Mouse (Mus musculus): ENCODE data around the gene Prmt9.

Prmt9 gene

GRCm38 (mm10) chr8:77534358-77534992 lies 14.7 kb upstream of the Prmt9 start:
- DNase-seq (ENCODE audit: low spot score), result no peak

GRCm38 (mm10) chr8:77535026-77535595 lies 14.1 kb upstream of the Prmt9 start:
- DNase-seq (ENCODE audit: low spot score), result peak; percentile 54

- no peak for DNase-seq (ENCODE audit: low spot score)
These were observed 12.4 kb upstream of the Prmt9 start for GRCm38 (mm10) chr8:77536821-77537220.

GRCm38 (mm10) chr8:77538256-77538655 lies 10.9 kb upstream of the Prmt9 start:
- no peak for DNase-seq (ENCODE audit: low spot score)

DNA sequence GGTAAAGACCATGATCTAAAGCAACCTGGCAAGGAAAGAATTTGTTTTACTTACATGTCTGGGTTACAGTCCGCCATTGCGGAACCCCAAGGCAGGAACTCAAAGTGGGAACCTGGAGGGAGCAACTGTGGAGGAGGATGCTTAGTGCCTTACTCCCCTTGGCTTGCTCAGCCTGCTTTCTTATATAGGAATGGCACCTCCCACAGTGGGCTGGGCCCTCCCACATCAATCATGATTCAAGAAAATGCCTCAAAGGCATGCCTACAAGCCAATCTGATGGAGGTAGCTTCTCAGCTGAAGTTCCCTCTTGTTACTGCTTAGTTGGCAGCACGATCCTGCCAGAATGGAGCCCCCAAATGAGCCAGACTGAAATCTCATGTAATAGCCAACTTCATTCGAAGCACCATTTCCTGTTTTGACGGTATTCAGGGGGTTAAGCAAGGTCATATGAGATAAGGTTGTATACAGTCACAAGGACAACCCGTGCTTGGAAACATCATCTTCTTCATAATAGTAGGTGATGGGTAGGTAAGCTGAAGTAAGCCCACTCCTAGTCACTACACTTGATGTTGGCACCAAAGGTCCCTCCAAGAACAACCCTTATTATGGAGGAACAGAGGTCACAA lies 5.9 kb upstream of the Prmt9 start:
- no peak for DNase-seq (ENCODE audit: low spot score)

DNA sequence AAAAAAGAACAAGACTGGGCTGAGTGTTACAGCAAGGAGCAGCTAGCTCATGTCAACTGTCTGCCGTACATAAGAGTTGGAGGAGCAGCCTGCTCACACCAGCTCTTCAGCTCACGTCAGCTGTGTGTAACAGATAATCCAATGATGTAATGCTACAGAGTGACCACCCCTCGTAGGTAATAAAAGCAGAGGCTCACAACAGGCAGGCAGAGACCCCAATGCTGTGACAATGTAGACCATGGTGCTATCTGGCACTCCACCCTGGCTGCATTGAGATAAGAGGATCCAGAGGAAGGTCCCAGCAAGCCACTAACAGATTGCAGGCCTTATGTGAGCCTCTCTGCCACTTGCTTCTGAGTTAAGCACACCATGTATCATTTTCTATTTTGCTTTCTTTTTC lies 4.8 kb upstream of the Prmt9 start:
- DNase-seq (ENCODE audit: low spot score), result no peak

DNA sequence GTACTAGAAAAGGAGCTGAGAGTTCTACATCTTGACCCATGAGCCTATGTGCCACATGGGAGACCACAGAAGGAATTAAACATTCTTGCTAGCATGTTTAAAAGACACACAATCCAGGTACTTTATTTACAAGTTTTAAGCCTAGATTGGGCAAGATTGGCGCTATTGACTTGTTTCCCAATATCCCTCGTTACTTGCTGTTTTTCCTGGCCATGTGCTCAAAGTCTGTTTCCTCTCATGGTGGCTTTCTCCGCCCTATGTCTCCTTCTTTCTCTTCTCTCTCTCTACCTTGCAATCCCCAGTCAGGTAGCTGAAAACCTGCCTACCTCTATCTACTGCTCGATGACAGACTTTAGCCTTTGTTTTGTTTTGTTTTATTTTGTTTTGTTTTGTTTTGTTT lies 3.6 kb upstream of the Prmt9 start:
- no peak for DNase-seq (ENCODE audit: low spot score)

DNA sequence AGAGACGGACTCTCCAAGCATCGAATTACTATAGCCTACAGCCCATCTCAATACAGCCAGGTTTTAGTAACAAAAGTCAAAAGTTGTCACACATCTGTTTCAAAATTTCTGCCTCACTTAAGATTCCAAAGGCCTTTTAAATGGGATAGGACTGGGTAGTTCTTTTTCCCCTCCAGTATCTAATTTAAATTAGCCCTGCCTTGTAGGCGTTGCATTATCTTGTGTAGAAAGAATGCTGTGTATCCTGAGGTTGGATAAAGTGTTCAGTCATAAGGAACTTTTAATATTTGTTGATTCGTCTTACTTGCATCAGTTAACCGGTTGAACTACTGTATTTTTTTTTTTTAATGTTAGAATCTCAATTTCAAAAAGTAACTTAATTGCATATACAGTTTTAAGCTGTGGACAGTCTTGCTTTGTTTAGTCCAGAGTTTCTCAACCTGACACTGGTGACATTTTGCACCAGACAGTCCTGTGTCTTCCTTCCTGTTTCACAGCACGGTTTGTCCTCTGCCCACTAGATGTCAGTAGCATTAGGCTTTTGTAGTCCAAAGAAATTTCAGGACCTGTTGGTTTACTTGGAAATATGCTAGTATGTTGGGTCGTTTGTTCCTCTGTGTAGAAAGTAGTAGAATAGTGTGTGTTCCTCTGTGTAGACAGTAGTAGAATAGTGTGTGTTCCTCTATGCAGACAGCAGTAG lies 834 bp downstream of the Prmt9 start:
- peak; percentile 66 for DNase-seq (ENCODE audit: low spot score)

DNA sequence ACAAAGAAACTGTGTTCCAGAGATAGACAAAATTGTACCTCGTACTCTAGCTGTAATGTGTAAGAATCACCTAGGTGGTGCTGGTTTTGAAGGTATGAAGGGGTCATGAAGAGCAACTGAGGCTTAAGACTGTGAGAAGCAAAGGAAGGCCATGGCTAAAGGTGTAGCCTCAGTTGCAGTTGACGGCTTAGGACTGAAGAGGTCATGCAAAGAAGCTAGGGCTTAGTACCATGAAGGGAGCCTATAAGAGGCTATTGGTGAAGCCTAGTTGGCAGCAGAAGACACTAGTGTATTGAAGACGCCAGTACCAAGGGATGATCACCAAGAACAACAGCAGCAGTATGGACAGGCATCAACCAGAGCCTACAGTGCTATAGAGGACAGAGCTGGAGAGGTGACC lies 3.3 kb downstream of the Prmt9 start:
- DNase-seq (ENCODE audit: low spot score), result no peak

GRCm38 (mm10) chr8:77561441-77561840 lies 12.2 kb downstream of the Prmt9 start:
- no peak for DNase-seq (ENCODE audit: low spot score)

DNA sequence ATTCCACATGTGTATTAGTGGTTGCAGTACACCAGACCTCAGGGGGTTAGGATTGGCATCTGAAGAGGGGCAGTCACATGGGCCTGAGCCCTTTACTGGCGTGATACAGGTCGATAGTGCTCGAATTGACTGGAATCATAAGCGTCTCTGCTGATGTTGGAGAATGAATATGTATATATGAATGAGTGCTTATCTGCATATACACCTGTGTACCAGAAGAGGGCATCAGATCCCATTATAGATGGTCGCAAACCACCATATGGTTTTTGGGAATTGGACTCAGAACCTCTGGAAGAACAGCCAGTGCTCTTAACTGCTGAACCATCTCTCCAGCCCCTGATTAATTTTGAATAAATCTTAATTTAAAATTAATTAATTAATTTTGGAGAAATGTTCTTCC lies 25.0 kb downstream of the Prmt9 start:
- peak; percentile 14 for DNase-seq (ENCODE audit: low spot score)

DNA sequence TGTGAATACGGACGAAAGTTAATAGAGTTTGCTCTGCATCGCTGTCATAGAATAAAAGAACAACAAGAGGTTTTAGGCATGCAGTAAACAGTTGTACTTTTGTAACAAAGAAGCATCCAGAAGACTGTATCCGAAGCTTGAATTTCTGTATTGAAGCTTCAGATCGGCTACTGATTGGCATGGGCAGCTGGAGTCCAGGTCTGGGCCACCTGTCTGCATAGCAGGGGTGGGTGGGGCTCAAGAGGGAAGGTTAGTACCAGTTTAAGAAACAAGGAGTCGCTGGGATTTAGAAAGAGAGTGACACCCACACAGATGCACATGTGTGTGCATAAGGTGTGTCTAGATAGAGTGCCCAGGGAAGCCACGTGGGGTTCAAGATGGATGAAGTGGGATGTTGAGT lies 28.5 kb downstream of the Prmt9 start:
- no peak for DNase-seq (ENCODE audit: low spot score)

- no peak for DNase-seq (ENCODE audit: low spot score)
These were observed 35.0 kb downstream of the Prmt9 start for GRCm38 (mm10) chr8:77584174-77584573.

- DNase-seq (ENCODE audit: low spot score), result no peak
These were observed 60.4 kb downstream of the Prmt9 start for GRCm38 (mm10) chr8:77609621-77610020.

- peak; percentile 99 for DNase-seq (ENCODE audit: low spot score)
These were observed 61.3 kb downstream of the Prmt9 start, which contains the start of gene Tmem184c for GRCm38 (mm10) chr8:77610374-77610969. Tmem184c (minus strand) TSS chr8:77610698.

- peak; percentile 43 for DNase-seq (ENCODE audit: low spot score)
These were observed 68.7 kb downstream of the Prmt9 start for GRCm38 (mm10) chr8:77617916-77618315.

DNA sequence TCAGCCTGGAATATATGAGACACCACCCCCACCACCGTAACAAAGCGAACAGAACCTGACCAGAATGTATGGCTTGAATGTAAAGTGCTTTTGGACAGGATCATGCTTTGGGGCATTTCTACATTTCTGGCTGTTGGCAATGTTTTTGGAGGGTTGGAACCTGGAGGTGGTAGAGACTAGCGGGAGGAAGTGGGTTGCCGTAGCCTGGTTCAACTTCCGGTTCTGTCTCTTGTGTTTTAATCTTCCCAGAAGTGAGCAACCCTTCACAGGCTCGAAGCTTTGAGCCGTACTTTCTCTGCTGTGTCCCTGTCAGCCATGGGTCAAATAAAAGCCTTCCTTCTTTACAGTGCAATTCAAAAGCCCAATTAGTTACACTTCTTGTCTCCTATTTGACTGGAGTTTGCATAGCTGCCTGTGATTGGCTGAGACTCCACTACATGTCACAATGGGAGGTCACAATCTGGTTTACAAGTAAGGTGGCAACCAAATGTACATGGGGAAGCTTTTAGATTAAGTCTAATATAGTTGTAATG lies 74.5 kb downstream of the Prmt9 start:
- DNase-seq (ENCODE audit: low spot score), result no peak

DNA sequence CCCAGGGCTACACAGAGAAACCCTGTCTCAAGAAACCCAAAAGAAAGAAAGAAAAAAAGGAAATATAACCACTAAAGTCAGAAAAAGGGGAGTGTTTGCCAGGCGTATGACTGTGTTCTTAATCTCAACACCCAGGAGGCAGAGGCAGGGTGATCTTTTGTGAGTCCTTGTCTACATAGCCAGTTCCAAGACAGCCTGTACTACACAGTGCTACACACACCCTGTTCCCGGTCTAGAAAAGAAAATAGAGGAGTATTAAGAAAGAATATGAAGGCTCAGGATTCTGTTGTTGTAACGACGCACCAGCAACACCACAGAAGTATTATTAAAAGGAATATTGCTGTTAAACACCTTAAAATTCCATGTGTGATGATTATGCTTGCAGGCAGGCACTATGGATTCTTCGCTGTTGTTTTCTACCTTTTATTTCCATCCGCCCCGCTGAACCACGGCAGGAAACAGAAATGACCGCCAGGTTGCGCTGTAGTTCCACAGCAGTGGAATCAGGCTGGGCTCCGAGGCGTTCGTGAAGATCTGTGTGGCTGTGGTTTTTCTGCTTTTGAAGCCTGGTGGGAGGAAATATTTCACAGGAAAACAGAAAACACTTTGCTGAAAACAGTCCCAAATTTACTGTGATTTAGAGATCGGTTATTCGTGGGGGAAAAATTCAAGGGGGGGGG lies 80.8 kb downstream of the Prmt9 start:
- peak; percentile 95 for DNase-seq (ENCODE audit: low spot score)

GRCm38 (mm10) chr8:77630691-77631090 lies 81.5 kb downstream of the Prmt9 start:
- no peak for DNase-seq (ENCODE audit: low spot score)
